Mouse (Mus musculus): ENCODE measurements around the gene Smc2.
A peak's percentile ranks its signal among the peaks of the same experiment; 100 is the strongest.
"Not testable (repeated sequence)": the region's sequence is repeated elsewhere in the genome, so short reads cannot be mapped to it uniquely, and the experiment has no call there.

Gene Smc2

DNA sequence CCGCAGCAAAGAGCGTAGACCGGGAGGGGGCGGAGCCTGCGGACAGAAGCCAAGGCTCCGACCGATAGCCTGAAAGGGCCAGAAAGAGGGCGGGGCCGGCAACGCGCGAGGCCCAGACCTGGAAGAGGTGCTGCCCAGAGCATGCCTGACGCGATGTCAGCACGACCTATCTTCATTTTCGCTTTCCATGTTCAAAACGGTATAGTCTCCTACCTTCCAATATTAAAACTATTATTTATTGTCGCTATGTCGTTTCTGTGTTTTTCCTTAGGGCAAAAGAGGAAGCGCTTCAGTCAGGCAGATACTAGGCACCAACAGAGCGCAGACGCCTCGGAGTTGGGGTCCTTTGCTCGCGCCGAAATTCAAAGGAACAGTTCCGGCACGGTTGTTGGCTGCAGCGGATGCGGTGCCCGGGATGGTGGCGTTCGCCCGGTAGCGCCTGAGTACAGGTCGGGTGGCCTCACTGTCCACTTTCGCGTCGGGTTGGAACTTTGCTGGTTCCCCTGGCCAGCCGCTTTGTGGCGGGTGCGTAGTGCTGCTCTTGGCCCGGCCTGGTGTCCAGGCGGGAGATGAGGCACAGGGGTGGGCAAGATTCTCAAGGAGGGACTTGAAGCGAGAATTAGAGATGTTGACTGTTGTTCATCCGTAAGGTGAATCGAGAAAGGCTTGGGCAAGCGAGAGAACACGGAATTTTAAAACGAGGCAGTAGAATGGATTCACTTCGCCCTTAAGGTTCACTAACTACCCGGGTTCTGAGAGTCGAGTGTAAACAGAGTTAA lies at the start of gene Smc2:
Gene Smc2, plus strand, starts transcription at position 358 of the 779 bp plus-strand sequence.
- DNase-seq, result peak; percentile 96 to 98

DNA sequence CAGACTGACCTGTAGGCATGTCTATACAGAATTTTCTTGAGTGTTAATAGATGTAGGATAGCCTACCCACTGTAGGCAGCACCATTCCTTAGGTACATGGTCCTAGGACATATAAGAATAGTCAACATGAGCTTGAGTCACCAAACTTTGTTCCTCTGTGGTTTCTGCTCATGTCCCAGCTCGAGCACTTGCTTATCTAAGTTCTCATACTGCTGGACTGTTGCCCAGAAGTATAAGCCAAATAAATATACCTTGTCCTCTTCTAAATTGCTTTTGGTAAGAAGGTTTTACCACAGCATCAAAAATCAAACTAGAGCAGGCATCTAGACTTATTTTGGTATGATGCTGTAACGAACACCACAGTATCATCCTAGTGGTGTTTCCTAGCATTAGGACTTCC lies 27.5 kb upstream of the Smc2 start:
- no peak for DNase-seq

DNA sequence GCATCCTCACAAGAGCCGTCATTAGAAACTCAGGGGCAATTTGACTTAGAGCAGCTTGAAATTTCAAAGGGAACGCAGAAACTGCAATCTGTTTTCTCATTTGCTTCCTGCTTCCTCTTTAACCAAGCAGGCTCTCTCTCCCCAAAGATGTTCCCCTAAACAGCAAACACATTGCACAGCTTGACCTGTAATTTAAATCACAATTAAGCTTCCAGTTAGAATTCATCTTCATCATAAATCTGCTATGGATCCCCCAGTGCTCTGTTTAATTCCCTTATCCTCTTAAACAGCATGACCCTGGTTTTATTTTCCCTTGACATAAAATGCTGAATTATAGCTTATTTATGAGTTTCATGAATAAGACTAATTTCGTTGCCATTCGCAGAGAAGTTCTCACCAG lies 15.4 kb upstream of the Smc2 start:
- DNase-seq, result no peak

DNA sequence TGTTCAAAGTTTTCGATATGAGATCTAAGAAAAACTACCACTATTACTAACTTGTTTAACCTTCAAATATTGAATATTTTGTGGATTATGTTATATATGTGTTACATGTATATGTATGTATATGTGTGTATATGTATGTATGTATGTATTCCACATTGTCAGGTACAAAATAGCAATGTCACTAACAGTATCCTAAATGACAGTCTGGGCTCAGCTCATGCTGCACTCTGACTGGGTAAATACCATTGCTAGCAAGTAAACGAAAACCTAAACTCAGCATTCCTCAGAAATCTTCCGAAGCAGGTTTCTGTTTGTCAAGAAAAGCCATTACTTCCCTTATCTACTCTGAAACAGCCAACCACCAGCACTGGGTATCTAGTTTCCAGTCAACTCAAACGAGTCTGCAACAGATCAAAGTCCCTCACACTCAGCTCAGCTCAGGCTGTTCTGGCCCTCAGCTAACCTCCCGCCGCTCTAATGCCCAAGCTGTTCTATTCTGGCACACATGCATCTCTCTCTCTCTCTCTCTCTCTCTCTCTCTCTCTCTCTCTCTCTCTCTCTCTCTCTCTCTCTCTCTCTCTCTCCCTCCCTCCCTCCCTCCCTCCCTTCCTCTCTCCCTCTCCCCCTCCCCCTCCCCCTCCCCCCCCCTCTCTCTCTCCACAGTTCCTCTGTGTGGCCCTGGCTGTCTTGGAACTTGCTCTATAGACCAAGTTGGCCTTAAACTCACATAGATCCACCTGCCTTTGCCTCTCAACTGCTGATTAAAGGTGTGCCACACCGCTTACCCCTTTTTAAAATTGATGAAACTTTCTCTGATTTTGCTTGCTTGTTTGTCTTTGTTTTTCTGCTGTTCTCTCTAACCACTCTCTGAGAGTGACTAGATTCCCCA lies 9.5 kb upstream of the Smc2 start:
- DNase-seq, result peak; percentile 14 to 18

DNA sequence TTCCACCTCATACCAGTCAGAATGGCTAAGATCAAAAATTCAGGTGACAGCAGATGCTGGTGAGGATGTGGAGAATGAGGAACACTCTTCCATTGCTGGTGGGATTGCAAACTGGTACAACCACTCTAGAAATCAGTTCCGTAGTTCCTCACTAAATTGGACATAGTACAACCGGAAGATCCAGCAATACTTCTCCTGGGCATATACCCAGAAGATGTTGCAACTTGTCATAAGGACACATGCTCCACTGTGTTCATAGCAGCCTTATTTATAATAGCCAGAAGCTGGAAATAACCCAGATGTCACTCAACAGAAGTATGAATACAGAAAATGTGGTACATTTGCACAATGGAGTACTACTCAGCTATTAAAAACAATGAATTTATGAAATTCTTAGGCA lies 3.5 kb upstream of the Smc2 start:
- DNase-seq, result not testable (repeated sequence)

DNA sequence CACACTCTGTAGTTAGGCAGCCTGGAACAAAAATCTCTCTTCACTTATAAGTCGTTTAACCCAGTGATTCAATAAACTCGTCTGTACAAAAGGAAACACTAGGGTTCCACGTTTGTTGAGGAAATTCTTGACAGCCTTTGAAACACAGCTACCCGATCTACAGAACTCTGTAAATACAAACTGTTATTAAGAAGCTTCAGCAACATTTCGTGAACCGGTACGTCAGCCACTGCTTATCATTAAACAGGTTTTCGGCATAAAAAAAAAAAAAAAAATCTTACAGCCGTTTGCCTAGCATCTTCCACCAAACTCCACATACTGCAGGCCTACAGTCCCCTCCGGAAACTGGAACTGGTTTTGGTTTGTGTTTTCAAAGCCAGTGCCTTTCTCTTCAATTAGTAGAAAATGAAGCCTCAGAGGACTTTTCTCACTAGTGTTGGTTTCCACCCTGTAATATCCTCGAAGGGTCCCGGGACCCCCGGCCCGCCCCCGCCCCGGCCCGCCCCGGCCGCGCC lies 615 bp upstream of the Smc2 start:
- DNase-seq, result no peak

DNA sequence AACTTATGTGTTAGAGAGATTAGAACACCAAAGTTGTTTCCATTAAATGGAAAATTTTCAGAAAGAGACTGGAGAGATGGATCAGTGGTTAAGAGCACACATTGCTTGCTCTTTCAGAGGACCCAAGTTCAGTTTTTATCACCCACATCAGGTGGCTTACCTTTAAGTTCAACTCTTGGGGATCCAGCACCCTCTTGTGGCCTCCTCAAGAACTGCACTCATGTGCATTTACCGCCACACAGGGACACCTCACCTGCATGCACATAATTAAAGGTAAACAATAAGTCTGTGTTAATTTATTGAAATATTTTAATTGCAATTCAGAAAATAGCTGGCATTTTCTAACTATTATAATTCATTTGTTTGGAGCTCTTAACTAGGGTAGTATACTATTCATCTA lies 20.7 kb downstream of the Smc2 start:
- DNase-seq, result peak; percentile 3 to 10

DNA sequence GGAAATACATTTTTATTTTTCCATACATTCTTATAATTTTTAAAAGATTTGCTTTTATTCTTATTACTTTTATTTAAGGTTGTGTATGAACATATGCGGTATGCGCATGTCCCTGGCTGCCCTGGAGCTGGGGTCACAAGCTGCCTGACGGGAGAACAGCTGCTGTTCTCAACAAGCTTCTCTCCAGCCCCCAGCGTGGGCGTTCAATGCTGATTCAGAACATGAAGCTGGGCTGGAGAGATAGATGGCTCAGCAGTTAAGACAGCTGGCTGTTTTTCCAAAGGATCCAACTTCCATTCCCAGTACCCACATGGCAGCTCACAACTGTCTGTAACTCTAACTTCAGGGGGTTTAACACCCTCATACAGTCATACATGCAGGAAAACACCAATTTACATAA lies 22.3 kb downstream of the Smc2 start:
- DNase-seq, result no peak

DNA sequence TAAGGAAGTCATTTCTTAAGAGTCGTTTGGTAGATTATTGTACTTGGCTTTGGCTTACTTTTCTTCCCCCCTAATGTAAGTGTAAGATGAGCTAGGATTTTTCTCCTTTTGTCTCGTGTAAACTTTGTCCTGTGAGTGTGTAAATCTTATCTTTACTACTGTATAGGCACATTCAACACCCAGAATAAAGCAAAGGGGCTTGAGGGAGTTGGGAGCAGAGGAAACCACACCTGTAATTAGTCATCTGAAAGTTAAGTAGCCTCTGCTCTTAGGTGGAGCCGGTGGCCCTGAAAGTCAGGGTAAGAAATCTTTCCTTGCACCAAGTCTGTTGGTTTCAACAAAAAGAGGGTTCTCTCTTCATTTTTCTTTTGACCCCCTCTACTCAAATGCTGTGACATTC lies 34.4 kb downstream of the Smc2 start:
- no peak for DNase-seq

DNA sequence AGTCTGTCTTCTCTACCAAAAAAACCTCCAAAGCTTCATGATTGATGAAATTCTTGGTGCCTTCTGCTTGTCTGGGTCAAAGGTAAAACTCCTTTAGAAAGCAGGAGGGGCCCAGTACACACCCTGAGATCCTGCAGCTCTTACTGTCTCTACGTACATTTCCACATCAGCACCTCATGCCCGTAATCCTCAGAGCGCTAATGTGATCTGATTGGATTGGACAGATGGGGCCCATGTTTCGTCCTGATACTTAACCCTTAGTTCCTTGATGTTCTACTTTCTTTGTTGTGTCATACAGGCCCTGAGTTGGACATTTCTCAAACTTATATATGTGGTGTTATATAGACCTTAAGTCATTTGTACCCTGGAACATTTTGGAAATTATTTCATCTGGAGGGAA lies 48.4 kb downstream of the Smc2 start:
- DNase-seq, result peak; percentile 5 to 6

DNA sequence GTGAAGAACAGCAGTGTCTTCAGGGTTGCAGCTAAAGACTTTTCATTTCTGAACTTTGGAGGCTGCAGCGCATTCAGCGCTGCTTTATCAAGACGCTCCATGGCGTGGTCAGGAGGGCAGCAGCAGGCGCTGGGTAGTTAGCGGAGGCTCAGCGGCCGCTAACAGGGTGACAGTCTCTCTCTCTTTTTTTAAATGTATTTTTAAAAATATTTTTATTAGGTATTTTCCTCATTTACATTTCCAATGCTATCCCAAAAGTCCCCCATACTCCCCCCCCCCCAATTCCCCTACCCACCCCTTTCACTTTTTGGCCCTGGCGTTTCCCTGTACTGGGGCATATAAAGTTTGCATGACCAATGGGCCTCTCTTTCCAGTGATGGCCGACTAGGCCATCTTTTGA lies 58.1 kb downstream of the Smc2 start, which contains the start of gene Vma21-ps:
Gene Vma21-ps, minus strand, starts transcription at position 101 of the 400 bp plus-strand sequence.
- DNase-seq, result not testable (repeated sequence)

DNA sequence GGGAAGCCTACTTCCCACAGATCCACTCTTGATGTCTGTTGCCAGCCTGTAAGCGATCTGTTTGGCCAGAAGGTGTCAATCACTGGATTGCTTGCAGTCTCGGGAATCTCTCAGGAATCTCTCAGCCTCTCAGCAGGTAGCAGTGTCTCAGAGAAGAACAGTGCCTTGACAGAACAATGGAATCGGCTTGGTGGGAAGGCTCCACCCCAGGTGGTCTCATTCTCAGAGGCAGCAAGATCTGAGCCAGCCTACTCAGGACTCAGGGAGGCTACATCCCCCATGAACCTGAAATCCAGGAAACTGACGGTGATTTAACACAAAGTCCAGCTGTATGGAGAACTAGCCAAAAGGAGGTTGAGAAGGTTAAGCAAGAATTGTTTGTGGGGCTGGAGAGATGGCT lies 78.5 kb downstream of the Smc2 start:
- DNase-seq, result no peak

DNA sequence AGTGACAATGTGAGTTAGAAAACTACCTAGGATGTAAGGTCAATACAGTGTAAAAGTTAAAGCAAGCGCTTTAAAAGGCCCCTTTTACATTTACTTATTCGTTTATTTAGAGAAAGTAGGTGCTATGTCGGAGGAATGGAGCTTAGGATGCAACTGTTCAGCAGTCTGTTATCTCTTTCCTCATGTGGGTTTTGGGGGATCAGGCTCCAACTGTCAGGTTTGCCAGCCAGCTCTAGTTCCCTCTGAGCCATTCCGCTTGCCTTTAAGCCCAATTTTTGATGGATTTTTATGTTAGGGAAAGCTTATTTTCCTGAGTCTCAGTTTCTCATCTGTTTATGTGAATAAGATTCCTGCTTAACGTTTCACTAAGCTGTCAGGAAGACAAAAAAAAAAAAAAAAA lies 80.3 kb downstream of the Smc2 start:
- DNase-seq, result no peak

DNA sequence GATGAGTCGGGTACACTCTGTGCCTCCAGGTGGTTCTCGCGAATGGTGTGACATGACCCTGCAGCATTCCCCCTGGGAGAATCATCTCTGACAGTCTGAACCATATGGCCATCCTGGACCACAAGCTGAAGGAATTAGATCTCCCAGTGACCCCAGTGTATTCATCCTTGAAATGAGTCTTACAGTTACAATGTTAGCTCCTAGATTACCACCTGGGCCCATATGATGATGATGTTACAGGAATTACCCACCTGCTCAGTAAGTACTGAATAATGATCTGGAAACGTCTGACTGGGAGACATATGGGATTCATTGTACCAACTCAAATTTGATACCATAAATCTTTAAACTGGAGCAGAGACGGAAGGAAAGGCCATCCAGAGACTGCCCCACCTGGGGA lies 87.4 kb downstream of the Smc2 start:
- DNase-seq, result peak in 1 of 2 experiments; percentile 18

DNA sequence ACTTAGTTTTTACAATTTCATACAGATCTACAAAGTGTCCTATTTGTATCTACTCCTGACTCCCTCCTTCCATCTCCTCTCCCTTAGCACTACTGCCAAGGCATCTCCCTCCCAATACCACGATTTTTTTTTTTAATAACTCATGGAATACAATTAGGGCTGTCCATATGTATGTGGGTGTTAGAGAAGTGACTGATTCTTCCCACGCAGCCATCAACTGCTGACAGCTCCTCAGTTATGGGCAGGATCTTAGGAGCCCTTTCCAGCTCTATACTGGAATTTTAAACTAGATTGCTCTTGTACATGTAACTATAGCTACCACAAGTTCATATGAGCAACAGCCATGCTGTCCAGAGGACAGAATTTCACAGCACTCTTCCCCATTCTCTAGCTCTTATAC lies 91.6 kb downstream of the Smc2 start:
- no peak for DNase-seq

All from cerebellum, postnatal 10 days (tissue).